Mouse (Mus musculus) NIH3T3 (cell line): ENCODE data around the gene S100b.

Experiments used
- DNase-seq: peaks from one replicate; pipeline ENCODE4 v3.0.0-alpha.2; 2012; ENCODE audit warnings: low read depth

Gene S100b

DNA sequence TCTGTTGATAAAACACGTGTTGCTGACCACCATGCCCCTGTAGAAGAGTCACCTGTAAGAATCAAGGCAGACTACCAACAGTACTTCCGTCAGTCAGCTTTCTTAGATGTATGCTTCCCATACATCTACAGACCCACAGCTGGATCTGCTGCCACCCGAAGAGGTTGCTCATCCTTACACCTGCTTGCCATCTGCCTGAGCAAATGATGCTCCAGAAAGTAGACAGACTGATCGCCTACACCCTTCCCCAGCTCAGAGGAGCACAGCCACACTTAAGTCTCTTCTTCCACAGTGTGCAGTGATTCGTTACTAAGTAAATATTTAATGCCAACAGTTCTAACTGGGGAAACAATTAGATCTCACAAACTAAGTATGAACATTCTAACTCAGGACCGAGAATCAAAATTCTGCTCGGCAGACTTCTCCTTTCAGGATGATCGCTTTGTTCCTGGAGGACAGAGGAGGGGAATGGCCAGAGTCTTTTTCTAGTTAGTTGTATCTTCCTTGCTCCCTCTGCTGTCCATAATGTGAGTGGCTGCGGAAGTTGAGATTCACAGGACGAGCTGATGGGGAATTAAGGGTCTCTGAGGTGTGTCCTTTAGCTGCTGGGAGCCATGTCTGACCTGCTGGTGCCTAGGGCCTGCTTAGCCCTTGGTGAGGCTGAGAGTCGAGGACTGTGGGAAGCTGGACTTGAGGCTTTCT is 6.9 kb downstream of the S100b start:
- DNase-seq = peak; percentile 21

DNA sequence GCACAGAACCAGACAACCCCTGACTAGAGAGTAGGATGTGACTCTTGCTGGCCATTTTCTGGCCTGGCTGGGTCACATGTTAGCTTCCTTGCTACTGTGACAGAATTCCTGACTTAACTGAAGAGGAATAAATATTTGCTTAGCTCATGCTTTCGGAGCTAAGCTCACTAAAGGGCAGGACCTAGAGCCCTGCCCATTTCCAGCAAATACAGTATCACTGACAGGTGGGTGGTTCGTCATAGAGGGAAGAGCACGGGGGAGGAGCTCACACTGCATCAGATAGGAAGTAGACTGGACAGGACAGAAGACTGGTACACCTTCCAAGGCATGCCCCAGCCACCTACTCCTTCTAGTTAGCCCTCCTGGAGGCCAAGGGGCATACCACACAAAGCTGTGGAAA is 7.8 kb downstream of the S100b start:
- no peak for DNase-seq

DNA sequence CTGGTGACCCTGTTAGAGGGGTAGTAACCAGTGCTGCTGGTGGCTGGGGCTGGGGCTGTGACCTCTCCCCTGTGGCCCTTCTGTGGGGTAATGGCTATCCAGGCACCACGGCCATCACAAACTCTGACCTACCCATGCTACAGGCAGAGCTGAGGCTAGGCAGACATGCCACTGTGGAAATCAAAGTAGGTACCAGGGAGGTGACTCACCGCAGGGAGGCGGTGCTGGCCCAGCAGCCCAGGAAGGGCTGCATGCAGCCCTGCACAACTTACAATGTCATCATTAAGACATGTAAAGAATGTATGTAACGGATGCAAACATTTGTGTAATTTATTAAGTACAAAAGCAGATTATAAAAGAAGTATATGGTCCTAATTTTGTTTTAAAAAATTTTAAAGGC is 8.8 kb downstream of the S100b start:
- DNase-seq = peak; percentile 81

DNA sequence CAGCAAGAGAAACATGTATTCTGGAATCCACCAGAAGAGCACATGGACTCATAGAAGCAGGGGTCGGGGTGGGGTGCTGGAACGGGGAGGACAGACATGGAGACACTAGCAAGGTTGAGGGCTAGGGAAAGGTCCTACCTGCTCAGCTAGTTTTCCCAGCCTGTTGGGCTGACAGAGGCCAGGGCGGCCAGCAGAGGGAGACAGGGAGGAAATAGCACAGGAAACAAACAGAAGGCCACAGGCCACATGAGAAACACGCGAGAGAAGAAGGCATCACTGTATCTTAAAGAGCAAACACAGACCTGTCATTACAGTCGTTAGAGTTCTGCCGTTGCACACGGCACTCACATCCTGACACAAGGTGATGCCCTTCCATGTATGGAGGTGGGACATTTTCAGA is 17.6 kb downstream of the S100b start:
- DNase-seq = peak; percentile 58

DNA sequence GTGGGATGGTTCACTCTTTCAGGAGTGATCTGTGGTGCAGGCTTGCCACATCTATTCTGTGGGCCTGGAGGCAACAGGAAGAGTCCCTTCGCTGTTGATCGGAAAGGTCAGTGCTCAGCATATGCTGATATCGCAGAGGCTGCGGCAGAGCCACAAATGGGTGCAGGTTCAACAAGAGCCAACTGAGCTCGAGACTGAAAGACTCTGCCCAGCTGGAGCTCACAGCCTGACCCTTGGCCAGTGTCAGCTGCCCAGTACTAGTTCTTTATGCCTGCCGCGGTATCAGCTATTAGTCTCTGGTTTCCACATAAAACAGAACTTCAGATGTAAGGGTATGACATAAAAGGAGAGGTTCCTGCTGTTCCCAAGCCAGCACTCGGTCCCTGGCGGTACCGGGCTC is 21.6 kb downstream of the S100b start:
- no peak for DNase-seq

DNA sequence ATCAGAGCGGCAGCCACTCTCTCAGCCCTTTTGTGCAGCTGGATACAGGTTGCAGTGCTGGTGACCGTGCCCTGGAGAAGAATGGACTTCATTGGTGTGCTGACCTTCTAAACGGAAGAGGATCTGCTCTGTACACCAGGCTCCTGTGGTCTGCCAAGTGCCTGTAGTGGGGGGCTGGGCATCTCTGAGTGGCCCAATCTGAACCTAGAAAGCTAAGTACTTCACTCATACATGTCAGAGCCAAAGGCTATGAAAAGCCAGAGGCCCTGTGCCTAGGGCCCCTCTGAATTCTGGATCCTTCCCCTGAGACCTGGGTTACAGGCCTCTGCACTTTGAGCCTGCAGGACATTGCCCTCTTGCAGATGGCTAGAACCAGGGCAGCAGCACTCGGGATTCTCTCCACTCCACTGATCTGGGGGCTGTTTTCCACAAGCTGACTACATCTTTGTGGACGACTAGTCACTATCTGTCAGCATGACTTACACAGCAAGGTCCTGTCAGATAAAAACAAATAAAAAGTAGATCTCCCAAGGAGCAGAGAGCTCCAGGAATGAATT is 25.0 kb downstream of the S100b start:
- DNase-seq = no peak

DNA sequence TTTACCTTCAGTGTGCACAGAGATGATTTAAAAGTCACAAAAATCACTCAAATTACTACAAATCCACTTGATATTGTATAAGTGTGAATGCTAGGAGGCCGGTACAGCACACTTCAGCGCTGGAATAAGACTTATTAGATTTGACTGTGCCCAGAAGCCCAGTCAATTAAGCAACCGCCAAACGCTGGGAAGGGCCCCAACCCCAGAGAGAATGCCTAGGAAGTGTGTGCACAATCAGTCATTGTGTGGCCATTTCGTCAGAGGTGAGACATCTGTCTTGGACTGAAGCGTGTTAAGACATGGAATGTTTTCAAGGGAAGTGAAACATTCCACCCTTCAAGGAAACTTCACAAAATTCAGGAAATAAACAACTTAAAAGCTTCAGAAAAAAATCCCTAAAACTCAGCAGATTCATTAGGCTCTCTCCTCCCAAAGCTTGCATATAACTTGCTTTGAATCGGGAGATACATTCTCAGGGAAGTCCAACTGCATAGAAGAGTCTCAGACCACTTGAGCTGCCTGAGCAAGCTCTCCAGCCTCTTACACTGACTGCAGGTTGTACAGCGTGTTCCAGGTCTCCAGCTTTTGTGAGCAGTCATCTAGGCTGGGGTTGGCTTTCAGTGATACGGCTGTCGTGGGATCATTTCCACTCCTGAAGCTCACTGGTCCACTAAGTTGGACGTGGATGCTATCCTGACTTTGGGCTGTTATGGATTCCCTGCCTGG is 34.8 kb downstream of the S100b start:
- no peak for DNase-seq

DNA sequence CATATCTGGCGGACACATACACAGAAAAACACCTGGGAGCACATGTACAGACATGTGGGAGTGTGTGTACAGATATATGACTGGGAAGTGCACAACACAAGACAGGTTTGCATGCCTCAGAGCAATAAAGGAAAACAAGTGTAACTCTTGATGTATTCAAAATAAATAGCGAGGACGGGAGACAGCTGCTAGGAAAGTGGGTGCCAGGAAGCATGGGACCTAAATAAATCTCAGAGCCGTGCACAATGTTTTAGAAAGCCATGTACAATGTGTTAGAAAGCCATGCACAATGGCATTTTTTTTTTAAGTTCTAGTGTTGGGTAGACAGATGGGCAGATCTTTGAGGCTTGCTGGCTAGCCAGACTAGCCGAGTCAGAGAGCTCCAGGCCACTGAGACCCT is 35.4 kb downstream of the S100b start:
- DNase-seq = no peak

DNA sequence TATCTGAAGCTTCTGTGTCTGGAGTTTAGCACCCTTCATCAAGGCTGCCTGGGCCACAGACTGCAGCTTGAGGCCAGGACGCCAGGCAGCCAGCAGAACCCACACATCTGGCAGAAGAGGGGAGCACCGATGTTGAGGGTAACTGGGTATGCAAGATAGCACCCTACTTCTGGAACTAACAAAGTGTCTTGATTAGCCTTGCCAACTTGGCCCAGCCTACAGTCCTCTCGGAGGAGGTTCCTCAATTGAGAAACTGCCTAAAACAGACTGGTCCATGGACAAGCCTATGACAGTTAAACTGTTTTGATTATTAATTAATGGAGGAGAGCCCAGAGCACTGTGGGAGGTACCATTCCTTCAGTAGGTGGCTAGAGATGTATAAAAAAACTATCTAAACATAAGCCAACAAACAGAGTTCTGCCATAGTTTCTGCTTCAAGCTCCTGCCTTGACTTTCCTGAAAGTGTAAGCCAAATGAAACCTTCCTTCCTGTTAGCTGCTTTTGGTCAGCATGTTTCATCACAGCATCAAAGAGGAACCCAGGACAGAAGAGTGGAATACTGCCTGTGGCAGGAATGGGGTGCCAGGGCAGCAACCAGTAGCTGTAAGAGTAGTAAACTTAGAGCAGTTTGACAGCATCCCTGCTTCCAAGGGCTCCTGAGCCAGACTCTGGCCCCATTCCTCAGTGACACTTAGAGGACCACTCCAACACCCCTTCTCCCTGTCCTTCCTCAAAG is 36.5 kb downstream of the S100b start:
- DNase-seq = no peak

DNA sequence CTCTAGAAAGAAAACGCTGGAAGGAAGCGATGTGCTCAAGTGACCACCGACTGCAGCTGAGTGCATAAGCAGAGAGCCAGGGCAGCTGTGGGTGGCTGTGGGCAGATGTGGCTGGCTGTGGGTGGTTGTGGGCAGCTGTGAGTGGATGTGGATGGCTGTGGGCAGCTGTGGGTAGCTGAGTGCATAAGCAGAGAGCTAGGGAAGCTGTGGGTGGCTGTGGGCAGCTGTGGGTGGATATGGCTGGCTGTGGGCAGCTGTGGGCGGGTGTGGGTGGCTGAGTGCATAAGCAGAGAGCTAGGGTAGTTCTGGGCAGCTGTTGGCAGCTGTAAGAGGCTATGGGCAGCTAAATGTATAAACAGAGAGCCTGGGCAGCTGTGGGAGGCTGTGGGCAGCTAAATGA is 39.6 kb downstream of the S100b start:
- no peak for DNase-seq

DNA sequence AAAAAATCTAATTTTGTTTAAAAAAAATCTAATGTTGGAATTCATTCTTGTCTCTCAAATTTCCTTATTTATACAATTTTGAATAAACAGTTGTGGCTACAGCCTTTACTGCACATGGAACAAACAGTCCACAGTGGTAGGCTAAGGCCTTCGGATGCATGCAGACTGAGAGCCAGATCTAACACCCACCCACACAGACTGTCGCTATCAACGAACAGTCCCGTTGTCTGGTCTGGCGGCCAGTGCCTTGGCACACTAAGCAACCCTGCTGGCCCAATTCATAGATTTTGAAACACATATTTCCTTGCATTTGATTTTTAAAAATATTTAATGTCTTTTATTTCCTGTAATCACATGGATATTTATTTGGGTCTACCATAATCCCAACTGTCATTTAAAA is 46.5 kb downstream of the S100b start:
- no peak for DNase-seq

DNA sequence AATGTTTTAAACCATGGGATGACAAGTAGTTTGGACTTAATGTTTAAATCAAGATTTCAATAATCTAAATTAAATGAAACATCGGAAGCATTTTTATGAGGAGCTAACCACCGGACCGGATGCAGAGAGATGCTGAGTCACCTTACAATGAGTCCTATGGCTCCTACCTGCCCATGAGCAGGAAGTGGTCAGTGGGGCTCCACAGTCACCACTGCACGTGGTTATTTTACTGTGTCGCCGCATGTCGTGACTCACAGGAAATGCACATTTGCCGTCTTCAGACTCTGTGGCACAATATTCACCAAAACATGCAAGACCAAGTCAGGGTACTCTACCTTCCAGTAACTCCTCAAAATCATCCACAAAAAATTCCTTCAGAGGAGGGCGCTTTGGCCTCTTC is 53.1 kb downstream of the S100b start:
- DNase-seq = no peak
